Mouse (Mus musculus): ENCODE results near the gene Ccdc73. TPM values are rescaled to one million over a fixed set of nuclear protein-coding genes. Genes with fewer than 3 reads are reported as not detected.
"Not testable (repeated sequence)": the region's sequence is repeated elsewhere in the genome, so short reads cannot be mapped to it uniquely, and the experiment has no call there.

Ccdc73 gene
- polyA plus RNA-seq (2015; fragmentation: Nextera tagmentation; extraction: Ambion mirVana) = 5.9 and 6.9 TPM in 2 replicates

GRCm38 (mm10) chr2:104867282-104867855 lies at the start of gene Ccdc73:
Gene Ccdc73, plus strand, starts transcription at chr2:104867805.
- 93% methylated on average over 13 of the region's 13 CpGs for WGBS
- H3K4me3 ChIP-seq (ENCODE audit: low read length) = no peak within 1 kb of the TSS

GRCm38 (mm10) chr2:104818763-104819162 lies 48.8 kb upstream of the Ccdc73 start:
- H3K9ac ChIP-seq (ENCODE audit: low read depth, low read length); H3K27ac ChIP-seq (ENCODE audit: low read depth, low read length); H3K4me2 ChIP-seq (ENCODE audit: low read length); H3K9me3 ChIP-seq (ENCODE audit: control insufficient read depth, low read length); H3K4me3 ChIP-seq (ENCODE audit: low read length); H3K36me3 ChIP-seq (ENCODE audit: control insufficient read depth, insufficient read depth, low read length); H3K27me3 ChIP-seq (replicated peaks; ENCODE audit: control insufficient read depth, insufficient read depth, low read length); ATAC-seq: not testable (repeated sequence)
- 92% methylated on average over 3 of the region's 3 CpGs for WGBS
- peaks cover 18% of the 10 kb centered on the region for H3K4me1 ChIP-seq (ENCODE audit: control insufficient read depth, insufficient read depth, low read depth, low read length)

More at GRCm38 (mm10) chr2:104867282-104867855, at the start of gene Ccdc73:
- Histone ChIP-seq H3K9ac (ENCODE audit: low read depth, low read length) (no peak within 1 kb of the TSS), H3K4me2 (ENCODE audit: low read length) (no peak within 1 kb of the TSS), H3K27ac (ENCODE audit: low read depth, low read length) (no peak within 1 kb of the TSS), H3K4me1 (ENCODE audit: control insufficient read depth, insufficient read depth, low read depth, low read length) (no peaks in the 10 kb centered on the region), H3K27me3 (replicated peaks; ENCODE audit: control insufficient read depth, insufficient read depth, low read length) (no peaks in the 10 kb centered on the region), H3K36me3 (ENCODE audit: control insufficient read depth, insufficient read depth, low read length) (no peaks in the 10 kb centered on the region), H3K9me3 (ENCODE audit: control insufficient read depth, low read length) (no peaks in the 10 kb centered on the region)
- ATAC-seq = no peak

- Histone ChIP-seq H3K4me3 (ENCODE audit: low read length) (no peak overlapping the region), H3K9ac (ENCODE audit: low read depth, low read length) (no peak overlapping the region), H3K27ac (ENCODE audit: low read depth, low read length) (no peak overlapping the region), H3K4me2 (ENCODE audit: low read length) (no peak overlapping the region), H3K27me3 (replicated peaks; ENCODE audit: control insufficient read depth, insufficient read depth, low read length) (no peaks in the 10 kb centered on the region), H3K9me3 (ENCODE audit: control insufficient read depth, low read length) (no peaks in the 10 kb centered on the region), H3K4me1 (ENCODE audit: control insufficient read depth, insufficient read depth, low read depth, low read length) (no peaks in the 10 kb centered on the region), H3K36me3 (ENCODE audit: control insufficient read depth, insufficient read depth, low read length) (no peaks in the 10 kb centered on the region)
- 88% methylated on average over 4 of the region's 4 CpGs for WGBS
- ATAC-seq = no peak
Observed at GRCm38 (mm10) chr2:104826191-104826590, 41.4 kb upstream of the Ccdc73 start.

DNA sequence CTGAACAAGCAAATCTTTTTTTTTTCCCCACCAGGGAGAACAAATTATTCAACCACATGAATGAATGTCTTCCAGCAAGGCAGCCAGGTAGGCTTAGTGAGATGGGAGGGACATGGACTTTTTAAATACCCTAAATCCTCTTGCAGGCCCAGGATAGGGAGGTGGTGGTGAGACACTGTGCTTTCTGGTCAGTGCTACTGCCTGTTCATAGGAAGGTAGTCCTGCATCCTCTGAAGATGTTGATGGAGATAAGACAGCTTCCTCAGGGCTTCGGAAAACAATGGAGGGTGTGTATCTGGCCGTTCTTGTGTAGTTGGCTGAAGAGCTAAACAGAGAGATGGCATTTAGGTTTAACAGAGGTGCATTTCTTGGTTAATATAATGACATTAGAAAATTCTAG lies 35.1 kb upstream of the Ccdc73 start:
- H3K27ac ChIP-seq (ENCODE audit: low read depth, low read length) = no peak overlapping the region
- no peak overlapping the region for H3K4me3 ChIP-seq (ENCODE audit: low read length)
- no peaks in the 10 kb centered on the region for H3K4me1 ChIP-seq (ENCODE audit: control insufficient read depth, insufficient read depth, low read depth, low read length)
- no peaks in the 10 kb centered on the region for H3K36me3 ChIP-seq (ENCODE audit: control insufficient read depth, insufficient read depth, low read length)
- ATAC-seq = no peak
- H3K9me3 ChIP-seq (ENCODE audit: control insufficient read depth, low read length) = no peaks in the 10 kb centered on the region
- H3K9ac ChIP-seq (ENCODE audit: low read depth, low read length) = no peak overlapping the region
- H3K27me3 ChIP-seq (replicated peaks; ENCODE audit: control insufficient read depth, insufficient read depth, low read length) = no peaks in the 10 kb centered on the region
- H3K4me2 ChIP-seq (ENCODE audit: low read length) = no peak overlapping the region
- WGBS = 83% methylated on average over 2 of the region's 2 CpGs

- H3K27me3 ChIP-seq (replicated peaks; ENCODE audit: control insufficient read depth, insufficient read depth, low read length) = no peaks in the 10 kb centered on the region
- no peaks in the 10 kb centered on the region for H3K36me3 ChIP-seq (ENCODE audit: control insufficient read depth, insufficient read depth, low read length)
- no peaks in the 10 kb centered on the region for H3K4me1 ChIP-seq (ENCODE audit: control insufficient read depth, insufficient read depth, low read depth, low read length)
- H3K4me2 ChIP-seq (ENCODE audit: low read length) = no peak overlapping the region
- H3K9ac ChIP-seq (ENCODE audit: low read depth, low read length) = no peak overlapping the region
- no peak overlapping the region for H3K4me3 ChIP-seq (ENCODE audit: low read length)
- no peak for ATAC-seq
- H3K27ac ChIP-seq (ENCODE audit: low read depth, low read length) = no peak overlapping the region
- no peaks in the 10 kb centered on the region for H3K9me3 ChIP-seq (ENCODE audit: control insufficient read depth, low read length)
Observed at GRCm38 (mm10) chr2:104840974-104841373, 26.6 kb upstream of the Ccdc73 start.

DNA sequence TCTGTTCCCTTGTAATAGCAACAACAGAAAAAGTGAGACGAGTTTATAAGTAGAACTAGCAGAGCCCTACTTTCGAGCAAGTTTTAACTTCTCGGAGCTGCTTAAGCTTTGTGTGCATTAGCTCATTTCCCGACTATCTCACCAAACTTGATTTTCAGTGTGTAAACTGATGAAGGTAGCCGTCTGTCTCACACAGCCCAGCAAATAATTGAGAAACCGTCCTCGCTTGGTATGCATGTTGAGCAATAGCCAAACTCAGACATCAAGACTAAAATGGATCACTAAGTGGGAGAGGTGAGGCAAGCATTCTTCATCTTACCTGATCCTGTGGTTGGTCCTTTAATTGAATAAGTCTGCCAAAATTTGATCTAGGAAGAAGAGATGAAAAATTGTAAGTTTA lies 25.9 kb upstream of the Ccdc73 start:
- ATAC-seq = no peak
- no peak overlapping the region for H3K4me2 ChIP-seq (ENCODE audit: low read length)
- no peaks in the 10 kb centered on the region for H3K27me3 ChIP-seq (replicated peaks; ENCODE audit: control insufficient read depth, insufficient read depth, low read length)
- no peaks in the 10 kb centered on the region for H3K4me1 ChIP-seq (ENCODE audit: control insufficient read depth, insufficient read depth, low read depth, low read length)
- no peaks in the 10 kb centered on the region for H3K9me3 ChIP-seq (ENCODE audit: control insufficient read depth, low read length)
- no peak overlapping the region for H3K4me3 ChIP-seq (ENCODE audit: low read length)
- H3K9ac ChIP-seq (ENCODE audit: low read depth, low read length) = no peak overlapping the region
- H3K27ac ChIP-seq (ENCODE audit: low read depth, low read length) = no peak overlapping the region
- no peaks in the 10 kb centered on the region for H3K36me3 ChIP-seq (ENCODE audit: control insufficient read depth, insufficient read depth, low read length)
- 90% methylated on average over 7 of the region's 7 CpGs for WGBS

- no peak for ATAC-seq
- Histone ChIP-seq H3K27ac (ENCODE audit: low read depth, low read length) (no peak overlapping the region), H3K4me3 (ENCODE audit: low read length) (no peak overlapping the region), H3K9me3 (ENCODE audit: control insufficient read depth, low read length) (no peaks in the 10 kb centered on the region), H3K36me3 (ENCODE audit: control insufficient read depth, insufficient read depth, low read length) (no peaks in the 10 kb centered on the region), H3K9ac (ENCODE audit: low read depth, low read length) (no peak overlapping the region), H3K4me1 (ENCODE audit: control insufficient read depth, insufficient read depth, low read depth, low read length) (no peaks in the 10 kb centered on the region), H3K27me3 (replicated peaks; ENCODE audit: control insufficient read depth, insufficient read depth, low read length) (no peaks in the 10 kb centered on the region), H3K4me2 (ENCODE audit: low read length) (no peak overlapping the region)
Observed at GRCm38 (mm10) chr2:104842559-104842958, 25.0 kb upstream of the Ccdc73 start.

DNA sequence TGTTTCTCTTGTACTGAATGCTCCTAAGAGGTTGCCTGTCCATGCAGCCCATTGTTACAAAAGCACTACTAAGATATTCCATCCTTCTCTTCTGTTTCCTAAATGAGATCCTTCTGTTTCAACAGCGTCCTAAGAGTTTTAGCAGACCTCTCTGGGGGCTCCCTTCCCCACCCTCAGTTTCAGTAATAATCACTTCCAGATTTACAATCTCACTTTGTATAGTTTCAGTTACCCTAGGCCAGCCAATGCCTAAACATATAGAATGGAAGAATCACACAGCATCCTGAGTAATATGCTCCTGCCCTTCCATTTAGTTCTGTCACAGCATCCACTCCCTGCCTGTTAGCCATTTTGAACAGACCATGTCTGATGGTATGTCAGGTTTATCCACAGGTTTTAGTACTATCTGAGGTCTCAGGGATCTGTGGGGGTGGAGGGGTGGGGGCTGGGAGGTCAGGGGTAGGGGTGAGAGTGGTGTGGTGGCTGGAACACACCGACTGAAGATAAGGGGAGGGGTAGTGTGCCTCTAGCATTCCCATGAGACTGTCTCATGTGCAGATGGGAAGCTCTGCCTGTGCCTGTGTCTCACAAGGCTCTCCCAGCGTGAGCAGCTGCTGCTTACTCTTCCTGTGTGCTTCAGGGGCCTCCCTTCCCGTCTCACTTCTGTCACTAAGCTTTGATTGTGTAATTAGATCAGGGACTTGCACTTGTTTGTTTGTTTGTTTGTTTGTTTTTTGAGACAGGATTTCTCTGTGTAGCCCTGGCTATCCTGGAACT lies 20.8 kb upstream of the Ccdc73 start:
- H3K9me3 ChIP-seq (ENCODE audit: control insufficient read depth, low read length) = no peaks in the 10 kb centered on the region
- peaks cover 3% of the 10 kb centered on the region; the same call in 1 of the 2 replicates for H3K27me3 ChIP-seq (replicated peaks; ENCODE audit: control insufficient read depth, insufficient read depth, low read length)
- no peak overlapping the region for H3K4me2 ChIP-seq (ENCODE audit: low read length)
- H3K4me1 ChIP-seq (ENCODE audit: control insufficient read depth, insufficient read depth, low read depth, low read length) = peaks cover 7% of the 10 kb centered on the region; the same call in 1 of the 2 replicates
- H3K4me3 ChIP-seq (ENCODE audit: low read length) = no peak overlapping the region
- ATAC-seq = no peak
- 34% methylated on average over 4 of the region's 4 CpGs for WGBS
- no peaks in the 10 kb centered on the region for H3K36me3 ChIP-seq (ENCODE audit: control insufficient read depth, insufficient read depth, low read length)
- no peak overlapping the region for H3K27ac ChIP-seq (ENCODE audit: low read depth, low read length)
- H3K9ac ChIP-seq (ENCODE audit: low read depth, low read length) = no peak overlapping the region

GRCm38 (mm10) chr2:104847645-104848044 lies 20.0 kb upstream of the Ccdc73 start:
- H3K9me3 ChIP-seq (ENCODE audit: control insufficient read depth, low read length) = no peaks in the 10 kb centered on the region
- no peaks in the 10 kb centered on the region for H3K36me3 ChIP-seq (ENCODE audit: control insufficient read depth, insufficient read depth, low read length)
- no peak for ATAC-seq
- H3K27ac ChIP-seq (ENCODE audit: low read depth, low read length) = no peak overlapping the region
- no peak overlapping the region for H3K9ac ChIP-seq (ENCODE audit: low read depth, low read length)
- H3K4me3 ChIP-seq (ENCODE audit: low read length) = no peak overlapping the region
- H3K4me2 ChIP-seq (ENCODE audit: low read length) = no peak overlapping the region
- H3K4me1 ChIP-seq (ENCODE audit: control insufficient read depth, insufficient read depth, low read depth, low read length) = peaks cover 7% of the 10 kb centered on the region; the same call in 1 of the 2 replicates
- H3K27me3 ChIP-seq (replicated peaks; ENCODE audit: control insufficient read depth, insufficient read depth, low read length) = peaks cover 3% of the 10 kb centered on the region; the same call in 1 of the 2 replicates
- WGBS = 59% methylated on average over 2 of the region's 2 CpGs
